Mouse (Mus musculus): ENCODE results near the gene Gm28048.

Gene Gm28048

GRCm38 (mm10) chr11:22859633-22860334 lies 122.1 kb downstream of the Gm28048 start:
- DNase-seq (ENCODE audit: low spot score): peak; percentile 77

GRCm38 (mm10) chr11:22859301-22859632 lies 122.6 kb downstream of the Gm28048 start:
- no peak for DNase-seq (ENCODE audit: low spot score)

- peak; percentile 10 for DNase-seq (ENCODE audit: low spot score)
Observed at GRCm38 (mm10) chr11:22858441-22859300, 123.2 kb downstream of the Gm28048 start.

- DNase-seq (ENCODE audit: low spot score): no peak
Observed at GRCm38 (mm10) chr11:22857705-22858440, 124.0 kb downstream of the Gm28048 start.

GRCm38 (mm10) chr11:22857106-22857704 lies 124.7 kb downstream of the Gm28048 start:
- no peak for DNase-seq (ENCODE audit: low spot score)

GRCm38 (mm10) chr11:22856371-22856965 lies 125.4 kb downstream of the Gm28048 start:
- DNase-seq (ENCODE audit: low spot score): no peak

GRCm38 (mm10) chr11:22854571-22854970 lies 127.3 kb downstream of the Gm28048 start:
- no peak for DNase-seq (ENCODE audit: low spot score)

GRCm38 (mm10) chr11:22853477-22854157 lies 128.3 kb downstream of the Gm28048 start:
- DNase-seq (ENCODE audit: low spot score): no peak

- DNase-seq (ENCODE audit: low spot score): no peak
Observed at GRCm38 (mm10) chr11:22852510-22852909, 129.4 kb downstream of the Gm28048 start.

- no peak for DNase-seq (ENCODE audit: low spot score)
Observed at GRCm38 (mm10) chr11:22851416-22851815, 130.5 kb downstream of the Gm28048 start.

GRCm38 (mm10) chr11:22850077-22850476 lies 131.8 kb downstream of the Gm28048 start:
- no peak for DNase-seq (ENCODE audit: low spot score)

GRCm38 (mm10) chr11:22848649-22849195 lies 133.2 kb downstream of the Gm28048 start:
- DNase-seq (ENCODE audit: low spot score): no peak

GRCm38 (mm10) chr11:22847732-22848648 lies 133.9 kb downstream of the Gm28048 start:
- no peak for DNase-seq (ENCODE audit: low spot score)

- DNase-seq (ENCODE audit: low spot score): no peak
Observed at GRCm38 (mm10) chr11:22846960-22847731, 134.7 kb downstream of the Gm28048 start.

- DNase-seq (ENCODE audit: low spot score): no peak
Observed at GRCm38 (mm10) chr11:22846093-22846835, 135.6 kb downstream of the Gm28048 start.

GRCm38 (mm10) chr11:22844754-22845718 lies 136.9 kb downstream of the Gm28048 start:
- DNase-seq (ENCODE audit: low spot score): no peak

GRCm38 (mm10) chr11:22839456-22839855 lies 142.4 kb downstream of the Gm28048 start:
- DNase-seq (ENCODE audit: low spot score): no peak

Measured in ovary, postnatal 10 days (tissue).